Mouse (Mus musculus) left cerebral cortex, postnatal 4 days (tissue): ENCODE data around the gene Slc25a22. TPM values are rescaled to one million over a fixed set of nuclear protein-coding genes. Genes with fewer than 3 reads are reported as not detected.

ENCODE experiments used
- DNase-seq: peaks from one replicate; pipeline ENCODE4 v3.0.0-alpha.2; 2022
- intact Hi-C: fragments of 180-260 bp; cut with DNase I; formaldehyde crosslinking; loops from one replicate; pipeline ENCODE4 v1.15.1; 2025
- total RNA-seq, 2 experiments: library from RNA; stranded (reverse); gene quantifications; 2 replicates each; pipeline ENCODE4 v1.2.3; 2021

Slc25a22 gene
- total RNA-seq, 2 experiments from 2014 or later = 196 to 217 TPM

GRCm38 (mm10) chr7:141387807-141388486, 49.7 kb downstream of the Slc25a22 start:
- no peak for DNase-seq
- intact Hi-C loops = no loop called here

GRCm38 (mm10) chr7:141381068-141381835, 56.4 kb downstream of the Slc25a22 start:
- no peak for DNase-seq
- intact Hi-C loops = no loop called here

Other genes with a start within 250 kb of the Slc25a22 start
- gene Hras, start 243.9 kb downstream of the Slc25a22 start, total RNA-seq = 100 to 1,000 TPM; 194 to 211 TPM
- 1 to 10 TPM; 6.2 to 7.4 TPM for gene Lrrc56, start 243.7 kb downstream of the Slc25a22 start, total RNA-seq
- gene Lmntd2, start 223.8 kb downstream of the Slc25a22 start, total RNA-seq = under 1 TPM in 1 of 2 experiments, not detected in 1; 0.18 TPM
- 1 to 10 TPM; 3.8 to 4.7 TPM for gene Rassf7, start 222.0 kb downstream of the Slc25a22 start, total RNA-seq
- gene Phrf1, start 209.1 kb downstream of the Slc25a22 start, total RNA-seq = 10 to 100 TPM; 81.2 to 89.1 TPM
- gene Irf7, start 171.4 kb downstream of the Slc25a22 start, total RNA-seq = 1 to 10 TPM in 1 of 2 experiments, under 1 TPM in 1; 0.28 to 1.1 TPM
- not detected for gene Cdhr5, start 161.1 kb downstream of the Slc25a22 start, total RNA-seq
- gene Sct, start 158.8 kb downstream of the Slc25a22 start, total RNA-seq = under 1 TPM; 0.62 to 0.86 TPM
- gene Drd4, start 145.9 kb downstream of the Slc25a22 start, total RNA-seq = under 1 TPM; 0.48 to 0.54 TPM
- gene Deaf1, start 110.2 kb downstream of the Slc25a22 start, total RNA-seq = 100 to 1,000 TPM; 246 to 267 TPM
- gene Tmem80, start 110.2 kb downstream of the Slc25a22 start, total RNA-seq = 10 to 100 TPM; 21.1 to 21.9 TPM
- gene Eps8l2, start 99.0 kb downstream of the Slc25a22 start, total RNA-seq = under 1 TPM; 0.86 to 0.97 TPM
- 100 to 1,000 TPM; 146 to 152 TPM for gene Taldo1, start 45.7 kb downstream of the Slc25a22 start, total RNA-seq
- gene Gatd1, start 23.8 kb downstream of the Slc25a22 start, total RNA-seq = 10 to 100 TPM; 43.1 to 44.6 TPM
- gene Cend1, start 8.4 kb downstream of the Slc25a22 start, total RNA-seq = 100 to 1,000 TPM; 111 to 122 TPM
- 1 to 10 TPM; 5.5 to 6.6 TPM for gene Pidd1, start 6.1 kb upstream of the Slc25a22 start, total RNA-seq
- gene Rplp2, start 9.5 kb upstream of the Slc25a22 start, total RNA-seq = 100 to 1,000 TPM; 894 to 998 TPM
- gene Pnpla2, start 17.3 kb upstream of the Slc25a22 start, total RNA-seq = 10 to 100 TPM; 13.9 to 16.0 TPM
- gene Cracr2b, start 23.2 kb upstream of the Slc25a22 start, total RNA-seq = 1 to 10 TPM; 4.4 to 4.9 TPM
- gene Cd151, start 29.5 kb upstream of the Slc25a22 start, total RNA-seq = 10 to 100 TPM; 46.7 to 50.6 TPM
- gene Polr2l, start 37.2 kb upstream of the Slc25a22 start, total RNA-seq = 10 to 100 TPM; 38.5 to 40.1 TPM
- 10 to 100 TPM; 33.5 to 35.9 TPM for gene Tspan4, start 37.3 kb upstream of the Slc25a22 start, total RNA-seq
- 10 to 100 TPM; 48.7 to 55.4 TPM for gene Chid1, start 102.0 kb upstream of the Slc25a22 start, total RNA-seq
- 100 to 1,000 TPM; 216 to 228 TPM for gene Ap2a2, start 124.3 kb upstream of the Slc25a22 start, total RNA-seq
- gene Muc6, start 217.4 kb upstream of the Slc25a22 start, total RNA-seq = not detected